Mouse (Mus musculus): ENCODE results near the gene Ints12.

DNA sequence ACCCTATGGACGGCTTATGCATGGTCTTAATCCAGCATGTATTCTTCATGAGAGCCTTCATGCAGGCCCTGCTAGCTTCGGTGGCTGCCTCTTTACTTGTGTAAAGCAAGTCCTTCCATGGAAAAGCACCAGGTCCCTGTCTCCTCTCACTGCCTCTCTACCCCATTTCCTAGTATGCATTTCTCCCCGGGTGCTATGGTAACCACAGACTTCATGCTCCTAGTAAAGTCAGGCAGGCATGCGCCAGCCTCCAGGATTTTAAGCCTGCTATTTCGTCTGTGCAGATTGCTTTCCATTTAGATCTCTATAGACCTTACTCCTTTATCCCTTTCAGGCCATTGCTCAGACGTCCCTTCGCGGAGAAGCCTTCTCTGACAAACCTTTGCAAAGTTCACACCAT is 63.0 kb downstream of the Ints12 start:
- TF ChIP-seq CTCF (IDR thresholded peaks at IDR 0.05; ENCODE audit: extremely low read depth, insufficient read depth, low read length) = no peak
- no peak for TF ChIP-seq POLR2A (IDR thresholded peaks at IDR 0.05; ENCODE audit: extremely low read depth, insufficient read depth, low read length)
